Mouse (Mus musculus): ENCODE data around the gene Gm6096.
"Not testable (repeated sequence)": the region's sequence is repeated elsewhere in the genome, so short reads cannot be mapped to it uniquely, and the experiment has no call there.

Gene Gm6096

DNA sequence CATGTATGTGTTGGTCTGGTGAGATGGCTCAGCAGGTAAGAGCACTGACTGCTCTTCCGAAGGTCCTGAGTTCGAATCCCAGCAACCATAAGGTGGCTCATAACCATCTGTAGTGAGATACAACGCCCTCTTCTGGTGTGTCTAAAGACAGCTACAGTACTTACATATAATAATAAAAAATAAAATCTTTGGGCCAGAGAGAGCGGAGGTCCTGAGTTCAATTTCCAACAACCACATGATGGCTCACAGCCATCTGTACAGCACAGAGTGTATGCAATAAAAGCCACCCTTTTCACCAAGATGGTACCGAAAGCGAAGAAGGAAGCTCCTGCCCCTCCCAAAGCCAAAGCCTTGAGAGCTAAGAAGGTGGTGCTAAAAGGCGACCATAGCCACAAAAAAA lies at the start of gene Gm6096:
Gene Gm6096, plus strand, starts transcription at position 301 of the 400 bp plus-strand sequence.
- DNase-seq (ENCODE audit: low spot score), result no peak

DNA sequence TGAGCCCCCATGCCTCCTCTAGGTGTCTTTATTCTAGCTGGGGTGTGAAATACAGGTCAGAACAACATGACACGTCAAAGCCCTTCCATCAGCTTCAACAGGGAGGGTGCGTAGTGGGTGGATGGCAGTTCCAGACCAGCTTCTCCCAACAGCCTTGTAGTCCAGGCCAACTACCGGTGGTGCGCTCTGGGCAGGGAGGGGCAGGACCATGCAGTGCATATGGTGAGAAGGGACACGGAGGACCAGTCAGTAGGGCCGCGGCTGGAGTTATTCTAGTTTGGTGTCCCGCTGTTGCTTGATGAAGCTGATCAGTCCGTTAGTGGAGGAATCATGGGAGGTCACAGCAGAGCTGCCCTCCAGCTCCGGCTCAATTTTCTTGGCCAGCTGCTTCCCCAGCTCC lies 48.7 kb upstream of the Gm6096 start:
- DNase-seq (ENCODE audit: low spot score), result not testable (repeated sequence)

DNA sequence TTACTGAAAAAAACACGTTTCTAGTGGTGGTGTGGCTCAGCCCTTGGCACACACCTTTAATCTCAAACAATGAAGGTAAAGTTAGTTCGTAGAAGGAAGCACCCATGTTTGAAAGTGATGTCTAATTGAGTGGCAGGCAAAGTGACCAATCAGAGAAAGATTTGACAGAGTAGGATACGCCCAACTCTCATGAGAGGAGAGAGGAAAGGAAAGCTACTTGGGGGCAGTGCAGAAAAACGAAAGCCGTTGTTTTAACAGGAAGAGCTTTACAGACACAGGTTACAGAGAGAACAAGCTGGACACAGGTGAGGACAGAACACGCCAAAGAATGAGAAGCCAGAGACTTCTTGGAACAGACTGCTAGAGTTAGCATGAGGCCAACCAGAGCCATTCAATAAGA lies 44.5 kb upstream of the Gm6096 start:
- DNase-seq (ENCODE audit: low spot score), result no peak

DNA sequence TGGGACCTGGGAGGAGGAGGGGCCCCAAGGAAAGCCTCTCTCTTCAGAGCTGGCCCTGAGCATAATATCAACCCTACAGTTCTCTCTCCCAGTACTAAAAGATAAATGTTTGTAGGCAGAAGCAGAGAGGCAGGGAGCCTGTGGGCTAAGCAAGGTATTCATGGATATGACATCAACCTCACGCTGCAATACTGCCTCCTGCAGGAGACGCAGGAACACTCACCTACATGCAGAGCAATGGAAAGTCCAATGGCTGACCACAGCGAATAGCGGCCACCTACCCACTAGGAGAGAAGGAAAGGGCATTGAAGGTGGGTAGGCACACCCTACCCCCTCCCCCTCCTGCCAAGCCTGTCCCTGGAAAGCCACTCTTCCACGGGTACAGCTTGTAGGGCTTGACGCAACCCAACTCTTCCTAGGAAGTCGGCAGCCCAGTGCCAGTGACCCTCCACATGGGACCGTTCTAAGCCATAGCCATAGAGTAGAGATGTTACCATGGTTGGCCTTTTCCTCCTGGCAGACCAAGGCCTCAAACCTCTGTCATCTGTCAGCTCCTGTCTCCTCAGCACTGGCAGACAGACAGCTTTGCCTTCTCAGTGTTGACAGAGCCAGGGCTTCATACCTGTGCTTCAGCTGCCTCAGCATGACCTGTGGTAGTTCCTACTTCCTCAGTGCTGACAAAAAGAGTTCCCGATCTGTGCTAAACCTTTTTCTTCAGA lies 42.7 kb upstream of the Gm6096 start:
- DNase-seq (ENCODE audit: low spot score), result no peak

DNA sequence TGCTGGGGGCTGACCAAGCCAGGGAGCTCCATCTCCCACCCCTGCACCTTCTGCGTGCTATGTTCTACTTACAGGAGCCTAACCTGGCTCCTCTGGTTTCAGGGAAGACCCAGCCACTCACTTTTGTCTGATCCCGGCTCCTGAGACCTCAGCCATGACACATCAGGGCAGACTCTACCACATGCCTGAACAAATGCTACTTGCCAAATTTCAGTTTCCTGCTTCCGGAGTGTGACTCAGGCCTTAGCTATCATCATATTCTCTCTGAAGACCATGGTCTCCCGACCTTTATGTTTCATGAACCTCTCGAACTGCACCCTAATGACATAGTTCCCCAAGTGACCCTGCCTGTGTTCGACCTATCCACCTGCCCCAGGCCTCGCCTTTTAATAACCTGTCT lies 37.6 kb upstream of the Gm6096 start:
- no peak for DNase-seq (ENCODE audit: low spot score)

DNA sequence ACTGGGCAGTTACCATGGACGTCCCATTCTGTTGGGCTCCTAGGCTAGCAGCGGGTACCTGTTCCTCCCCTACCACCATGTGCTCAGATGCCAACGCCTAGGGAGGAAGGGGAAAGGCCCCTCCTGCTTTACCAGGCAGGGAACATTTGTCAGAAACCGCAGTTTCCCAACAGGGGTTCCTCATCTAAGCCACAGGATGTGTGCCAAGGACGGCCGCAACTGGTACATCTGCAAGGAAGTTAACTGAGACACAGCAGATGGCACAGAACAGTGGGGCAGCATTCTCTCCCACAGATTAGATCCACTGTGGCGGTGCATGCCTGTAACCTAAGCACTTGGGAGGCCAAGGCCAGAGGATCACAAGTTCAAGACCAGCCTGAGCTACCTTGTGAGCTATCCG lies 36.2 kb upstream of the Gm6096 start:
- no peak for DNase-seq (ENCODE audit: low spot score)

DNA sequence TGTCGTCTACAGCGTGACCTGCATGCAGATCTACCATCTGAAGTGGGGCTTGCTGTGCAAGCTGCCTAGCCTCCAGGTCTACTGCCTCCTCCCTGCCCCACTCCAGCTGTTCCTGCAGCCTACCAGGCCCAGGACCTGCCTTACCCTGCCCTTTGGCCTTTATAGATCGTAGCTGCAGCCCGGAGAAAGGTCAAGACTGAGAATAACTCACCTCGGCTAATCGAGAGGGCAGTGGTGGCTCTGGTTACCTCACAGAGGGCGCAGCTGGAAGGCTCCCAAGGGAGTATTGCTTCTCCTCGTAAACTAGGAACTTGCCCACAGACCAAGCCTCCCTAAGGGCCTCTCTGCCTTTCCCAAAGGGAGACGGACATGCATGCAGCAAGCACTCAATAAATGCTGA lies 35.4 kb upstream of the Gm6096 start:
- DNase-seq (ENCODE audit: low spot score), result no peak

DNA sequence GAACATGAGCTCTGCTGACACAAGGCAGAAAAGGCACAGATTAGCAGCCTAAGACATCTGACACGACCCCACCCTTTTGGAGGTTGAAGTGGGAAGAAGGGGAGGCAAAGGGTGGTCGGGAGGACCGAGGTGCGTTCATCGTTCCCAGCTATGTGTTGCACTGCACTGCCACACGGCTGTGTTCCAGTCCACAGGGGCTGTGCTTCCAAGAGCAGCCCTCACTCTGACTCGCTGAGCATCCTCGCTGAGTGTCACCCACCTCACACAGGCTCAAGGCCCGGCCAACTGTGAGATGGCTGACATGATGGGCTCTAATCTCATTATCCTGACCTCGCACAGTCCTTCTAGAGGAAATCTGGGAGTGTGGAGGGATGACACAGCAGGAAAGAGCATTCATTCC lies 34.4 kb upstream of the Gm6096 start:
- no peak for DNase-seq (ENCODE audit: low spot score)

DNA sequence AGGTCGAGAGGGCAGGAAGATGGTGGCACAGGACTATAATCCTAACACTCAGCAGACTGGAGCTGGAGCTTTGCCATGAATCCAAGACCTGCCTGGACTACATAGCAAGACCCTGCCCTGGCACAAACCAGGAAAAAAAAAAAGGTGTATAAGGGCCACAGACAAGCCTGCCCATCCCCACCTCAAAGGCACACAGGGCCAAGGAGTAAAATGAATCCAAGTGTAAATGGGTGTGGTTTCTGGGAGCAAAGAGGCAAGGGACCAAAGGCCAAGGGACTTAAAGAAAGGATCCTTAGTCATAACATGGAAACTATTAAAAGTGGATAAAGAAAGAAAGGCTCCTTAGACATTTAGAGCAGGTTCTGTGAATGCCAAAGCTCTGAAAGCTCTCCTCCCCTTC lies 32.3 kb upstream of the Gm6096 start:
- DNase-seq (ENCODE audit: low spot score), result no peak

DNA sequence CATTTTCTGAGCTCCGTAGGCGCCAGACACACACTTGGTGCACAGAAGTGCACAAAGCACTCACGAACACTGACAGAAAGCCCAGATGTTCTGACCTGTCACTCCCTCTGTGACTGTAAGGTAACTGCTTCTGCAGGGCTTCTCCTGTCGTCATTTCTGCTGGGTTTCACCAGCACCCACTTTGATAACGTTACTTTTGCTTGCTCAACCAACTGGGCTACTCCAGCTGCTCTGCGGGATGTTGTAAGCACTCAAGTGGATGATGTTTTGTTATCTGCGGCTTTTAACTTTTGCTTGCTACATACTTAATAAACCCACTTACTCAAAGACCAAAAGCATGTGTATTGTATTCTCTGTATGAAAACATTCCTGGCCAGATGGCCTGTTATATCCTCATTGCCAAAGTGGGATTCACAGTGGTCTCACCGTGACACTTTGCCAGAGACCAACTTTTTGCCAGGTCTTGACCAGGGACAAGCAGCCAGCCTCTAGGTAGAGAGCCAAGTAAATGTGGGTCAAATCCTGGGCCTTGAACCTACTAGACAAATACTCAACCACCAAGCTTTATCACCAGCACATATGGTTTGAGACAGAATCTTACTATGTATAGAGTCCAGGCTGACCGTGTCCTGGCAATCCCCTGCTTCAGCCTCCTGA lies 29.1 kb upstream of the Gm6096 start:
- DNase-seq (ENCODE audit: low spot score), result no peak

DNA sequence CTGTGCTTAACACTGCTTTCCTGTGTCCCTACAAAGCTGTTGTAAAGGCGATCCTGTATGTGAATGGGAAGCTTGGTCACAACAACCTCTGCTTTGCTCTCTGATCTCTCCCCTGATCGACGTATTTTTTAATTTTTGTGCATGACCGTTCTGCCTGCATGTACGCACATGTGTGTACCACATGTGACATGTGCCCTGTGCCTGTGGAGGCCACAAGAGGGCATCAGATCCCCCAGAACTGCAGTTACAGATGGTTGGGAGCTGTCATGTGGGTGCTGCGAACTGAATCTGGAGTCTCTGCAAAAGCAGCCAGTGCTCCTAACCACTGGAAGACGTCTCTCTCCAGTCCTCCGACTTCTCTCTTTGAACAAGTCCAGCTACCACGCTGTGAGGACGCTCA lies 28.5 kb upstream of the Gm6096 start:
- DNase-seq (ENCODE audit: low spot score), result no peak

DNA sequence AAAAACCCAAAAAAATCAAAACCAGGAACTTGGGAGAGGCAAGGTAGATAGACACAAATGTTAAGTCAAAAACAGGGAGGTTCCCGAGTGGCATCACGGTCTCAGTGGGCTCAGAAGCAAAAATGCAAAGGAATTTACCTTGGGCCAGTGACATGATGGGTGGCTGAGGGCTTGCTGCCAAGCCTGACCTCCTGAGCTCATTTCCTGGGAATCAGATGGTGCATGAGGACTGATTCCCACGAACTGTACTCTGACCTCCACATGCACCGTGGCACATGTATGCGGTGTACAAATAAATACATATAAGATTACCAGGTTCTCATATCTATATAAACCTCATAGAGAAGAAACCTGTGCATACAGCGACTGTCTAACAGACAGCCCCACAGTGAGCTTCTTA lies 26.5 kb upstream of the Gm6096 start:
- no peak for DNase-seq (ENCODE audit: low spot score)

DNA sequence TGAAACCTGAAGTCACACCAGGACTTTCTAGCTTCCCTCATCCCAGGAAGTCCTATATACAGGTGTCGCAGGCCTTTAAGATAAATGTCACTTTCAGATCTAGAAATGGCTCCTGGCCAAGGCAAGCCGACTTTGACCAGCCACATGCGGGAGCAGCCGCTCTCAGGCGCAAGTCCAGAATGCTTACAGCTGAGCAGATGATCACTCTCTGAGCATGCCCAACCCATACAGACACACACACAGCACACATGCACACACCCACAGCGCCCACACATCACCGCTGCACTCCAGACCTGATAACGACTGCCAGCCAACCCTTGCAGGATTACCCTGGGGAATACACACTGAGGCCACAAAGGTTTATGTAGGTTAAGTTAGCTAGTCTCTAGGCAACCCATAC lies 24.8 kb upstream of the Gm6096 start:
- no peak for DNase-seq (ENCODE audit: low spot score)

DNA sequence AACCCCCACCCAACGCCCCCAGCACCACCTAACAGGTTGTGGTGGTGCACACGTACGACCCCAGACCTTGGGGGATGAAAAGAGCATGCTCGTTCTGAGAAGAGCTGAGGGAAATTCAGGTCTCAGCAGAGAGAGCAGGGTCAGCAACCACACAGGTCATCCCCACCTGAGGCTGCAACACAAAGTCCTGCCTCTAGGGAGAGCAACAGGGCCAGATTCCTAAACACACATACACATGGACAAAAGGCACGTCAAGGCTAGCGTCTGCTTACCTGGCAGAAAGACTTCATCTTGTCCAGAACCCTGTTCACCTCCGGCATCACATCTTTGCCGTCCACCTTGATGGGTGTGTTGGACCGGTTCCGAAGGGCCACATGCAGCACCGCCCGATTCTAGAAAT lies 24.0 kb upstream of the Gm6096 start:
- DNase-seq (ENCODE audit: low spot score), result no peak

DNA sequence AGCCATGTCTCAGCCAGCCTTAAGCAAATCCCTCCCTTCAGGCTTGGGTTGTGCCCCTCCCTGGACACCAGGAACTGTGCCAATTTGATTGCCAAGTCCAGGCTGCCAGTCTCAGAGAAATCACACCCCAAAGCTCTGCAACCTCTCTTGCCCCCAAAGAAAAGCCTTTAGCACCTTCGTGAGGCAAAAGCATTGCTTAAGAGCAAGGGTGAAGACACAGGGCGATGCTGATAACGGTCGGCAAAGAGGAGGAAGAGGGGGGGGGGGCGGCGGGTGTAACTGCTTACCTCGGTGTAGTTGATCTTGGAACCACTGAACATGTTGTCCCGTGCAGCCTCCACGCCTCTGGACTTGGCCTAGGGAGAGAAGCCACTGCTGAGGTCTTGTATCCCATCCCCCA lies 22.2 kb upstream of the Gm6096 start:
- no peak for DNase-seq (ENCODE audit: low spot score)

DNA sequence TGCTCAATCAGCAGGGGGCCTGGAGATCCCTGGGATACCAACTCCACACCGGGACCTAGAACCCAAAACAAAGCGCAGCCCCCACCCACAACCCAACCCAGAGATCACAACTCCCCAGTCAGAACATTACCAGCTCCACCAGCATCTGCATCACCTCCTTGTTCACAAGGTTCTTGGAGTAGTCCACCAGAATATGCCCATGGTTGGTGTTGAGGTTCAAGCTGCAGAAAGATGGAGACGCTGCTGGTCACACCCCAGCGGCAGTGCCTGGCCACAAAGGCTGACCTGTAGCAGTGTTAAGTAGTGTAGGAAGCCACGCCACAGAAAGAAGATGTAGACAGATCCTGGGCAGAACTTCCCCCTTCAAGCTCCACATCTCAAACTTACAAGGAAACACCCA lies 21.7 kb upstream of the Gm6096 start:
- DNase-seq (ENCODE audit: low spot score), result no peak

DNA sequence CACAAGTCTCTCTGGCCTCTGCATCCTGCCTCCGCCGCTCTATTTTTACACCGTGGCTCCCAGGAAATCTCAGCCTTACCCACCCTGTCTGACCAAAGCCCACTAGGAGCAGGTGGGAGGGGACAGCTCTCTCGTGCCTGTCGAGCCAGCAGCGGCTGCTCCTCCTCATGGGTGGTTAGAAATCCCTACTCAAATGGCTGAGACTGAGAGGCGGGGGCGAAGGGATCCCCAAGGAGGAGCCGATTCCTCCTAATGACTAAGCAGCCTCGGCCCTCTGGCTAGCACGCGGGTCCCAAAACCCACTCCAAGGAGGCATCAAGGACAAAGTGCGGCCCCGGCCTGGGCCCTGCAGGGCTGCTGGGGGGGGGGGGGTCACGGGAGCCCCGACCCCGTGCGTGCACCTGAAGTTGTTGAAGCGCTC lies 21.1 kb upstream of the Gm6096 start:
- no peak for DNase-seq (ENCODE audit: low spot score)

DNA sequence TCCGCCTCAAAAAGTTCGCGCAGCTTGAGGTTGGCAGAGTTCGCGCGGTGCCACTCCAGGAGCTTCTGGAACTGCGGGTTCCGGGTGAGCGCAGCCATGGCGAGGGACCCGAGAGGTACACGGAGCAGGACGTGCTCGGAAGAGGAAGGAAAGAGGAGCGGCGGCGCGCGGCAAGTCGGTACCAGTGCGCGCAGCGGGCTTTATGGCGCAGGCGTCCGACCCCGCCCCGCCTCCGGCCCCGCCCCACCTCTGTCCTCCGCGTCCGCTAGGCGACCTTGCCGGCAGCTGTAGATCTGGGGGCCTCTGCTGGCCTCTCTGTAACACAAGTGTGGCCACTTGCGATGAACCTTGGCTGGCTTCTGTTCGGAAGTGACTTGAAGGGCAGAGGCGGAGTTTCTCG lies 20.7 kb upstream of the Gm6096 start, which contains the start of gene Gpi1:
Gene Gpi1, minus strand, starts transcription at position 221 of the 400 bp plus-strand sequence.
- peak; percentile 59 for DNase-seq (ENCODE audit: low spot score)

DNA sequence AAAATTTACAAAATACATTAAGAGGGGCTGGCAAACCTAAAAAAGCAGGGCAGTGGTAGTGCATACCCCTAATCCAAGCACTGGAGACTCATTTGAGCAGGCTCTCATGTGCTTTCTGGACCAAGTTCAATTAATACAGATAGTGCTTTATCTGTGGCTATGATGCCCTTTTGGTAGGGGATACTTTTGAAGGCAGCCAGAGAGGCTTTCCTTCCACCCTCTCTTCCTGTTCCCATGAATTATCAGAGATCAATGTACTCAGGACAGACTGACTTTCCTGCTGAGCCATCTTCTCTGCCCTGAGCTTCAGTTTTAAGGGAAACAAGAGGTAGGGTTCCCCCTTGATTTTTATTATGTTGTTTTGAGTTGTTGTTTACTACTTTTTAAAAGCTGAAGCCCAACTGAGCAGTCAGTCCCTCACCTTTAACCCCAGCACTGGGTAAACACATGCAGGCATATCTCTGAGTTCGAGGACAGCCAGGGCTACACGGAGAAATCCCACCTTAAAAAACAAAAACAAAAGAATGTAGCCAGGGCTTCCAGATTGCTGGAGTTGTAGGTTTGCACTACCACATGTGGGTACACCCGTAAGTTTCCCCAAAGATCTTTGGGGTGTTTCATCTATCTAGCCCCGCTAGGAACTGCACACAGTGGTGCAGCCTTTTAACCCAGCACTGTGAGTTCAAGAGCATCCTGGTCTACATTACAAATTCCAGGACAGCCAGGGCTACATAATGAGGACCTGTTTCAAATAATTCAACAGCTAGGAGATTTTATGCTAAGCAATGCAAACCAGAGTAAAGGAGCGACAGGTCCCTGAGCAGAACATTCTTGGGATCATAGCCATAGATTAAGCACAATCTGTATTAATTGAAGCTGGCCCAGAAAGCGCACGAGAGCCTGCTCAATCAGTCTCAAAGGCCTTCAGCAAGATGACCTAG lies 17.8 kb upstream of the Gm6096 start:
- no peak for DNase-seq (ENCODE audit: low spot score)

DNA sequence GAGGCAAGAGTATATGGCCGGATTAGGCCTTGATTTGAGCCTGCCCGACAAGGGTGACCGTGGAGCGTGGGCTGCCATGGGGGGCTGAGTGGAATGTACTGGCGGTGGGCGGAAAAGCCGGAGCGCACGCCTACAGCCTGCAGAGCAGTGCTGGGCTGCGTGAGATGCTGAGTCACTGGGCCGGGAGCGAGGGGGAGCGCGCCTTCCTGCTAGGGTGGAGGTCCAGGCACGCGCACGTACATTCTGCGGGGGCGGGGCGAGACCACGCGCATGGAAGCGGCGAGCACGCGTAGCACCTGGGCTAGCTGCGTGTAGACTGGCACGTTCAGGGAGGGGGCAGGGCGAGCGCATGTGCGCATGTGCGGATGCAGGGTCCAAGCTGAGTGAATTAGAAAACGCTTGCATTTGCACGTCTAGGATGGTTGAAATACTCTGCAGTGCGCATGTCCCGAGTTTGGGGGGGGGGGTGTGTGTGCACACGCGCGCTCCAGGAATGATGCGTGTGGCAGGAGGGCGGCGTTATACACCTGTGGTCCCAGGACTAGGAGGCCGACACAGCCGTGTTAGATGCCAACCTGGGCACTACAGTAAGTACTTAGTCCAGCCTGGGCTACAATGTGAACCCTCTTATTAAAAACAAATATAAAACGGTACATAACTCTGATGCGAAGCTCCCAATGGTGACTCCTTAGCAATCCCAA lies 16.8 kb upstream of the Gm6096 start:
- DNase-seq (ENCODE audit: low spot score), result peak; percentile 91

DNA sequence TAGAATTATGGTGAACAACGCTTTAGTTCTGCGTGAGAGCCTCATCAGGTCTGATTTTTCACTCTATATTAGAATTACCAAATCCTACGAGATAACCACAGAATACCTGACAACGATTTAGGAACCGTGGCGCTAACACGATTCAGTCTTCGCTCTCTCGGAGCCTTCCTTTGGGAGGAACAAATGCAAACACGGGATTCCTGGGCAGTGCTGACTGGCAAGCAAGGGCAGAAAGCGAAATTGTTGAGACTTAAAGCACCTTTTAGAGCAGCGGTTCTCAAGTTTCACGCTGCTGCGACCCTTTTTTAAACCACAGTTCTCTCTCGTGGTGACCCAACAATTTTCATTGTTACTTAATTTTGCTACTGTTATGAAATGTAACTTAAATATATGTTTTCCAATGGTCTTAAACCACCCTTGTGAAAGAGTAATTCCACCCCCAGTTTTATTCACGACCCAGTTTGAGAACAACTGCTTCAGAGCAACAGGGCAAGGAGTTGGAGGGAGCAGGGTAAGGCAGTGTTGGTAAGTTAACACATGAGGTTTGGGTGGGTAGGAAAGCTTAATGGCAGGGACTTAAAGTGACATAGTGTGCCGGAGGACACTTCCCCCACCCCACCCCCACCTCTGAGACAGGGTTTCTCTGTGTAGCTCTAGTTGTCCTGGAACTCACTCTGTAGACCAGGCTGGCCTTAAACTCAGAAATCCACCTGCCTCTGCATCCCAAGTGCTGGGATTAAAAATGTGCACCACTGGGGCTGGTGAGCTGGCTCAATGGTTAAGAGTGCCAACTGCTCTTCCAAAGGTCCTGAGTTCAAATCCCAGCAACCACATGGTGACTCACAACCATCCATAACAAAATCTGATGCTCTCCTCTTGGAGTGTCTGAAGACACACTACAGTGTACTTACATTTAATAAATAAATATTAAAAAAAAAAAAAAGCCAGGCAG lies 16.0 kb upstream of the Gm6096 start:
- DNase-seq (ENCODE audit: low spot score), result no peak

All from spleen, adult 12 weeks (tissue).